Mouse (Mus musculus): ENCODE measurements around the gene C1qa.
A peak's percentile ranks its signal among the peaks of the same experiment; 100 is the strongest.

C1qa gene

GRCm38 (mm10) chr4:136898637-136899036 is at the start of gene C1qa:
Gene C1qa (minus strand): TSS chr4:136898803.
- DNase-seq (ENCODE audit: low read depth, low spot score), result no peak

GRCm38 (mm10) chr4:136945397-136945796 is 46.8 kb upstream of the C1qa start:
- peak; percentile 51 for DNase-seq (ENCODE audit: low read depth, low spot score)

GRCm38 (mm10) chr4:136944558-136945350 is 46.2 kb upstream of the C1qa start:
- DNase-seq (ENCODE audit: low read depth, low spot score), result no peak

- DNase-seq (ENCODE audit: low read depth, low spot score), result no peak
Measured at GRCm38 (mm10) chr4:136943175-136943574, 44.6 kb upstream of the C1qa start.

- DNase-seq (ENCODE audit: low read depth, low spot score), result no peak
Measured at GRCm38 (mm10) chr4:136942761-136943160, 44.2 kb upstream of the C1qa start.

GRCm38 (mm10) chr4:136937935-136938334 is 39.3 kb upstream of the C1qa start:
- no peak for DNase-seq (ENCODE audit: low read depth, low spot score)

- DNase-seq (ENCODE audit: low read depth, low spot score), result no peak
Measured at GRCm38 (mm10) chr4:136937344-136937743, 38.7 kb upstream of the C1qa start.

GRCm38 (mm10) chr4:136934746-136935613 is 36.4 kb upstream of the C1qa start:
- DNase-seq (ENCODE audit: low read depth, low spot score), result no peak

- no peak for DNase-seq (ENCODE audit: low read depth, low spot score)
Measured at GRCm38 (mm10) chr4:136930474-136930873, 31.9 kb upstream of the C1qa start.

GRCm38 (mm10) chr4:136928928-136929327 is 30.3 kb upstream of the C1qa start:
- peak; percentile 74 for DNase-seq (ENCODE audit: low read depth, low spot score)

GRCm38 (mm10) chr4:136925804-136926203 is 27.2 kb upstream of the C1qa start:
- no peak for DNase-seq (ENCODE audit: low read depth, low spot score)

GRCm38 (mm10) chr4:136924529-136924928 is 25.9 kb upstream of the C1qa start:
- DNase-seq (ENCODE audit: low read depth, low spot score), result peak; percentile 69

GRCm38 (mm10) chr4:136919526-136919925 is 20.9 kb upstream of the C1qa start:
- no peak for DNase-seq (ENCODE audit: low read depth, low spot score)

GRCm38 (mm10) chr4:136918834-136919233 is 20.2 kb upstream of the C1qa start:
- no peak for DNase-seq (ENCODE audit: low read depth, low spot score)

- DNase-seq (ENCODE audit: low read depth, low spot score), result no peak
Measured at GRCm38 (mm10) chr4:136917165-136917524, 18.5 kb upstream of the C1qa start.

GRCm38 (mm10) chr4:136916359-136917164 is 18.0 kb upstream of the C1qa start:
- no peak for DNase-seq (ENCODE audit: low read depth, low spot score)

- DNase-seq (ENCODE audit: low read depth, low spot score), result no peak
Measured at GRCm38 (mm10) chr4:136912841-136913240, 14.2 kb upstream of the C1qa start.

GRCm38 (mm10) chr4:136911804-136912203 is 13.2 kb upstream of the C1qa start:
- DNase-seq (ENCODE audit: low read depth, low spot score), result no peak

GRCm38 (mm10) chr4:136911211-136911646 is 12.6 kb upstream of the C1qa start:
- no peak for DNase-seq (ENCODE audit: low read depth, low spot score)

GRCm38 (mm10) chr4:136907809-136908208 is 9.2 kb upstream of the C1qa start:
- DNase-seq (ENCODE audit: low read depth, low spot score), result no peak

GRCm38 (mm10) chr4:136907033-136907432 is 8.4 kb upstream of the C1qa start:
- peak; percentile 83 for DNase-seq (ENCODE audit: low read depth, low spot score)

All from ZHBTc4 (cell line).